Mouse (Mus musculus) induced T-regulatory cell, adult 2 months (primary cell): ENCODE data around the gene Thyn1.

ENCODE experiments used
- DNase-seq: peaks from one replicate; pipeline ENCODE4 v3.0.0-alpha.2; 2012; ENCODE audit warnings: low read depth

Gene Thyn1

DNA sequence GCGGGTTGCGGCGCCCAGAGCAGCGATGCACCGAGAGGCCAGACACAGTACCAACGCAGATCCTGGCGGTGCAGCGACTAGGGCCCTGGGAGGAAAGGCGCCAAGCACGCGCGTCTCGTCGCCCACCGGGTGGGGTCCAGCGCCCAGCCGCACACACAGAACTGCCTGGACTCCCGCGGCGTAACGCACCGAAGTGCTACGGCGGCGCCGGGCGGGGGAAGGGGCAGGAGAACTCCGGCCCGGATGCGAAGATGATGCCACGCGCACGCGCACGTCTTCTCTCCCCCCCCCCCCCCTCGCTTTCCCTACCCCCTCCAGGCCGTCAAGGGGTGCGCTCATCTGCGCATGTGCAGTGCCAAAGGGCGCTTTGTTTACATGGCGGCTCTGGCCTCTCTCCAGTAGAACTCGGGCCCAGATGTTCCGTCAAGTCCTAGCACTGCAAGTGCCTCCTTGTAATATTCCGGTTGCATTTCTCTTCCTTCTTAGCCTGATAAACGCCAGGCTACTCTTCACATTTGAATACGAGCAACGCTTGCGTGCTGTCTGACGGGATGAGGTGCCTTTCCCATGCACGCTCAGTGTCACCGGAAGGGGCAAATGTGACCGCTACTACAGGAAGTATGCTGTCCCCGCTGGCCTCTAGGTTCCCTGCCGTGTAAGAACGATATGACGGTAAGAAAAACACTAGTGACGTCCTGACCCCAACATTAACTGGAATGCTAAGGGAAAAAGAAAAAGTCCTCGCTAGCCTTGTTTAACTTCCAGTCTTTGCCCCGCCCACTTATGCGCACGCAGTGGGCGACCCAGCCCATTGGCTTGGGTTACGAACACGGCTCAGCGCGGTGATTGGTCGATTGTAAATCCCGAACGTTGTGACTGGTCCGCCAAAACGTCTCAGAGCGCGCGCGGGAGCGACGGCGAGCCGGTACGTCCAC, 30.6 kb downstream of the Thyn1 start, which contains the start of the genes Vps26b and Ncapd3:
Vps26b (minus strand) TSS at position 238 of the 935 bp plus-strand sequence.
Ncapd3 (plus strand) TSS at position 348 of the 935 bp plus-strand sequence.
- peak; percentile 99 for DNase-seq

GRCm38 (mm10) chr9:27030763-27031100, 31.2 kb downstream of the Thyn1 start:
- no peak for DNase-seq

- peak; percentile 64 for DNase-seq
Observed at GRCm38 (mm10) chr9:27043892-27044291, 44.4 kb downstream of the Thyn1 start.

DNA sequence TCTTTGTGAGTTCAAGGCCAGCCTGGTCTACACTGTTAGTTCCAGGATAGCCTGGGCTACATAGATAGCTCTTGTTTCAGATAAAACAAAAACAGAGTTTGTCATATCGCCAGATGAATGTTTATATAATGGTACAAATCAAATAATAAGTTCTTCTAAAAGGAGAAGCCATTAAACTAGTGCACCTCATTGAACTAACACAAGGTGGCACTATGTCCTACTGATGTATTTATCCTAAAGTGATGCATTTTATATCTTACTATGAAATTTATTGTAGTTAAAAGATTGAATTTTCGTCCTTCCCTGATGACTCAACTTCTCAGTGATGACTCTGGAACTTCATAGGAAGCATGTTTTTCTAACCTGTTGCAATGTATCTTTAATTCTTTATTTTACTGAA, 50.0 kb downstream of the Thyn1 start:
- no peak for DNase-seq
